Mouse (Mus musculus): Measurements from ENCODE around the gene Alkbh7.

- TF ChIP-seq CTCF (IDR thresholded peaks at IDR 0.05) (no peak), EP300 (IDR thresholded peaks at IDR 0.05) (no peak)
Measured at GRCm38 (mm10) chr17:57001228-57001627, 4.1 kb downstream of the Alkbh7 start.

All from lung, postnatal 0 days (tissue).